In the genomic region with DNA sequence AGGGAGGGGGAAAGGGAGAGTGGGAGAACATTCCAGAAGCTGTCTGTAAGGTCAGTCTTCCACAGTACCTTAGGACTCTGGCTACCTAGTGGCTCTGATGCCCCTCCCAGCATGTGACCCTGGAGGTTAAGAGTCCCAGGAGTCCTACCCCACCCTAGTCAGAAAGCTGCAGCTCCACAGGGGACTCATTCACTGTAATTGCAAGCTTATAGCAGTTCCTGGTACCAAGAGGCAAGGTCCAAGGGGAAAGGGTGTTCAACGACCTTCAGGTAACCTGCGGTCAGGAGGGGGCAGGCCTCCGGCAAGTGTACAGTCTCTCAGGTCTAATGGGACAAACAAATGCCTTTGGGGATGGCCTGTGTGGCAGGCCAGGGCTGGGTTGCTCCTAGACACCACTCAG, we compare ENCODE assay signal across 11 mouse cellular contexts. TPM values are rescaled to one million over a fixed set of nuclear protein-coding genes. Genes with fewer than 3 reads are reported as not detected.
A peak's percentile ranks its signal among the peaks of the same experiment; 100 is the strongest.
DNase-seq lines count a peak whose midpoint lies in the region; ATAC-seq lines count a peak whose summit lies in the region.
"Had no signal": no experiment of that assay in that cellular context is flagged by ENCODE, and none has a peak within 500 bp of the region (broad histone marks: within the 10 kb centered on the region; RNA-seq: fewer than 3 reads in every experiment).

No protein-coding gene starts in this region.

- no peak overlapping the region for H3K4me3 ChIP-seq in hindbrain, embryonic 10.5 days
- H3K4me3 ChIP-seq in hindbrain, embryonic 14.5 days (replicated peaks; ENCODE audit: low read length): no peak overlapping the region
- no peak overlapping the region for H3K4me3 ChIP-seq in hindbrain, embryonic 13.5 days

- no peaks in the 10 kb centered on the region for H3K9me3 ChIP-seq in hindbrain, embryonic 10.5 days
- no peaks in the 10 kb centered on the region for H3K9me3 ChIP-seq in hindbrain, embryonic 14.5 days (ENCODE audit: control insufficient read depth, low read length)
- H3K9me3 ChIP-seq in hindbrain, embryonic 13.5 days: no peaks in the 10 kb centered on the region

- WGBS in hindbrain, embryonic 10.5 days: 42% methylated on average over 3 of the region's 3 CpGs
- WGBS in hindbrain, embryonic 14.5 days: 36% methylated on average over 3 of the region's 3 CpGs
- 25% methylated on average over 3 of the region's 3 CpGs for WGBS in hindbrain, embryonic 13.5 days

- H3K27ac ChIP-seq in hindbrain, embryonic 10.5 days: peak overlapping the region; percentile 81
- H3K27ac ChIP-seq in hindbrain, embryonic 14.5 days: no peak overlapping the region
- peak overlapping the region; percentile 27; the same call in 1 of the 2 replicates for H3K27ac ChIP-seq in hindbrain, embryonic 13.5 days
- H3K27ac ChIP-seq: macrophage had no signal

- DNase-seq in hindbrain, embryonic 10.5 days (ENCODE audit: low spot score): peak; percentile 38
- no peak for DNase-seq in hindbrain, embryonic 14.5 days (ENCODE audit: low spot score)
- DNase-seq in ES-CJ7 (ENCODE audit: low read depth, low spot score): peak; percentile 100
- DNase-seq in neural tube, embryonic 10.5 days (ENCODE audit: extremely low spot score, low spot score): peak; percentile 20
- no peak for DNase-seq in thymus, postnatal 10 days (ENCODE audit: low spot score in 2 of 2)
- no peak for DNase-seq in gastrocnemius, postnatal 25 days
- no peak for DNase-seq in thymus, adult 18-20 months
- DNase-seq: cerebellum, adult 8-10 months; thymus, postnatal 14 days had no signal

- H3K36me3 ChIP-seq in hindbrain, embryonic 10.5 days: no peaks in the 10 kb centered on the region
- H3K36me3 ChIP-seq in hindbrain, embryonic 14.5 days (replicated peaks; ENCODE audit: control insufficient read depth, insufficient read depth): no peaks in the 10 kb centered on the region
- H3K36me3 ChIP-seq in hindbrain, embryonic 13.5 days: no peaks in the 10 kb centered on the region

- no peak for ATAC-seq in hindbrain, embryonic 14.5 days (ENCODE audit: low FRiP score)
- no peak for ATAC-seq in hindbrain, embryonic 13.5 days (ENCODE audit: low FRiP score)

- no peak overlapping the region for H3K4me2 ChIP-seq in hindbrain, embryonic 14.5 days (replicated peaks)
- no peak overlapping the region for H3K4me2 ChIP-seq in hindbrain, embryonic 13.5 days

- no peaks in the 10 kb centered on the region for H3K27me3 ChIP-seq in hindbrain, embryonic 10.5 days (ENCODE audit: insufficient read depth, poor library complexity, severe bottlenecking)
- no peaks in the 10 kb centered on the region for H3K27me3 ChIP-seq in hindbrain, embryonic 14.5 days (ENCODE audit: control insufficient read depth, insufficient read depth, low read length)
- no peaks in the 10 kb centered on the region for H3K27me3 ChIP-seq in hindbrain, embryonic 13.5 days

- H3K9ac ChIP-seq in hindbrain, embryonic 14.5 days: no peak overlapping the region
- 0 out of 2 replicates have a peak overlapping the region, but pooled peaks have one; percentile 10 for H3K9ac ChIP-seq in hindbrain, embryonic 13.5 days

- peaks cover 45% of the 10 kb centered on the region for H3K4me1 ChIP-seq in hindbrain, embryonic 10.5 days (replicated peaks)
- H3K4me1 ChIP-seq in hindbrain, embryonic 14.5 days (replicated peaks; ENCODE audit: control insufficient read depth, insufficient read depth, low read length): peaks cover 8% of the 10 kb centered on the region; the same call in 1 of the 2 replicates
- peaks cover 25% of the 10 kb centered on the region for H3K4me1 ChIP-seq in hindbrain, embryonic 13.5 days (replicated peaks)

RNA-seq across cellular contexts. Expression of a gene that starts 12.4 kb away (rescaled TPM):
- 89.9 and 94.7 TPM in 2 replicates for polyA plus RNA-seq in hindbrain, embryonic 10.5 days (2016; fragmentation: Nextera tagmentation; extraction: Ambion mirVana)
- polyA plus RNA-seq in hindbrain, embryonic 14.5 days (2014; fragmentation: Nextera tagmentation; extraction: Ambion mirVana): 17.4 and 20.1 TPM in 2 replicates
- 26.1 and 32.2 TPM in 2 replicates for polyA plus RNA-seq in hindbrain, embryonic 13.5 days (2015; fragmentation: Nextera tagmentation; extraction: Ambion mirVana)
- total RNA-seq in gastrocnemius, postnatal 25 days (2021): 1 to 10 TPM; 5.9 to 7.1 TPM

RNA-seq across cellular contexts. Expression of a gene that starts 35.9 kb away (rescaled TPM):
- 57.8 and 65.9 TPM in 2 replicates for polyA plus RNA-seq in hindbrain, embryonic 10.5 days (2016; fragmentation: Nextera tagmentation; extraction: Ambion mirVana)
- polyA plus RNA-seq in hindbrain, embryonic 14.5 days (2014; fragmentation: Nextera tagmentation; extraction: Ambion mirVana): 55.2 and 62.1 TPM in 2 replicates
- 51.9 and 60.3 TPM in 2 replicates for polyA plus RNA-seq in hindbrain, embryonic 13.5 days (2015; fragmentation: Nextera tagmentation; extraction: Ambion mirVana)
- 10 to 100 TPM; 36.7 to 40.2 TPM for total RNA-seq in gastrocnemius, postnatal 25 days (2021)

RNA-seq across cellular contexts. Expression of a gene that starts 37.4 kb away (rescaled TPM):
- polyA plus RNA-seq in hindbrain, embryonic 10.5 days (2016; fragmentation: Nextera tagmentation; extraction: Ambion mirVana): 25.2 and 28.9 TPM in 2 replicates
- polyA plus RNA-seq in hindbrain, embryonic 14.5 days (2014; fragmentation: Nextera tagmentation; extraction: Ambion mirVana): 17.8 and 18.1 TPM in 2 replicates
- polyA plus RNA-seq in hindbrain, embryonic 13.5 days (2015; fragmentation: Nextera tagmentation; extraction: Ambion mirVana): 13.7 and 14.4 TPM in 2 replicates
- total RNA-seq in gastrocnemius, postnatal 25 days (2021): 10 to 100 TPM; 20.0 to 22.2 TPM

RNA-seq across cellular contexts. Expression of a gene that starts 51.0 kb away (rescaled TPM):
- 5.6 and 6.5 TPM in 2 replicates for polyA plus RNA-seq in hindbrain, embryonic 10.5 days (2016; fragmentation: Nextera tagmentation; extraction: Ambion mirVana)
- 3.8 and 5.1 TPM in 2 replicates for polyA plus RNA-seq in hindbrain, embryonic 14.5 days (2014; fragmentation: Nextera tagmentation; extraction: Ambion mirVana)
- 3.9 and 4.2 TPM in 2 replicates for polyA plus RNA-seq in hindbrain, embryonic 13.5 days (2015; fragmentation: Nextera tagmentation; extraction: Ambion mirVana)
- 1 to 10 TPM; 1.3 to 2.0 TPM for total RNA-seq in gastrocnemius, postnatal 25 days (2021)

Comparison
In these comparisons a context has a peak if more than half of its experiments do, and no peak if none do; other contexts are left out.
1. DNase-seq: peak in hindbrain, embryonic 10.5 days (single experiment), ES-CJ7 (single experiment) and neural tube, embryonic 10.5 days (single experiment); none in hindbrain, embryonic 14.5 days (single experiment), thymus, postnatal 10 days (0 of 2), gastrocnemius, postnatal 25 days (single experiment) and thymus, adult 18-20 months (0 of 2).